ENCODE assay signal across 25 mouse cellular contexts in the genomic region with DNA sequence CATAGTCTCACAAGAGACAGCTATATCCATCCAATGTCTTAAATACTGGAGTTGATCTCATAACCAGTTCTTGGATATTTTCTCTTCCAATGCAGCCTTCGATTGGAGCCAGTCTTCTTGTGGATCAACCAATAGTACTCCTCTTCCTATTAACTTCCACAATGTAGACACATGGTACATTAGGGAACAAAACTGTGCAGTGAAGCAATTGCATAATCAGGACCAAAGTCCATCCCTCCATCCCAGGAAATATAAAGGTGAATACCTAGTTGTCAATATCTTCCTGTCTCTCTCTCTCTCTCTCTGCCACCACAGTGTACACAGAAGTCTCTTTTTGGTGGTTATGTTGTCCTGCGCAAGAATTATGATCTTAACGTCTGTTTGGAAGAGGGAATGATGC. TPM values are rescaled to one million over a fixed set of nuclear protein-coding genes. Genes with fewer than 3 reads are reported as not detected.
"Had no signal": no experiment of that assay in that cellular context is flagged by ENCODE, and none has a peak within 500 bp of the region (broad histone marks: within the 10 kb centered on the region; RNA-seq: fewer than 3 reads in every experiment).

No protein-coding gene starts in this region.

RNA-seq across cellular contexts. Expression of a gene that starts 45.5 kb away (rescaled TPM):
- polyA plus RNA-seq: limb, embryonic 10.5 days; limb, embryonic 11.5 days; limb, embryonic 12.5 days; limb, embryonic 13.5 days; limb, embryonic 14.5 days; limb, embryonic 15.5 days; liver, embryonic 11.5 days; liver, embryonic 12.5 days; lung, embryonic 14.5 days; lung, embryonic 16.5 days; macrophage; midbrain, embryonic 10.5 days; midbrain, embryonic 11.5 days; midbrain, embryonic 12.5 days; myocyte; neural tube, embryonic 11.5 days had no signal

RNA-seq across cellular contexts. Expression of a gene that starts 58.6 kb away (rescaled TPM):
- polyA plus RNA-seq: limb, embryonic 10.5 days; limb, embryonic 11.5 days; limb, embryonic 12.5 days; limb, embryonic 13.5 days; limb, embryonic 14.5 days; limb, embryonic 15.5 days; liver, embryonic 11.5 days; liver, embryonic 12.5 days; lung, adult 2 months; lung, embryonic 14.5 days; lung, embryonic 15.5 days; lung, embryonic 16.5 days; lung, postnatal 0 days; macrophage; midbrain, embryonic 10.5 days; midbrain, embryonic 11.5 days; midbrain, embryonic 12.5 days; midbrain, embryonic 13.5 days; midbrain, embryonic 14.5 days; midbrain, embryonic 15.5 days; midbrain, embryonic 16.5 days; midbrain, postnatal 0 days; myocyte; neural tube, embryonic 11.5 days; neural tube, embryonic 12.5 days had no signal
